Mouse (Mus musculus) lung, postnatal 0 days (tissue): ENCODE results near the gene Zbtb17. TPM values are rescaled to one million over a fixed set of nuclear protein-coding genes. Genes with fewer than 3 reads are reported as not detected.

Experiments used
- ATAC-seq: fragments of 200-750 bp; cut with Nextera tagmentation; 2 replicates; pipeline ENCODE4 v1.8.0; 2017; ENCODE audit warnings: moderate library complexity
- DNase-seq: peaks from one replicate; pipeline ENCODE4 v3.0.0-alpha.2; 2016; ENCODE audit warnings: low spot score
- H3K27ac ChIP-seq: fragments of 300-500 bp; sonication (generic); 2 replicates; pipeline ENCODE4 v1.5.1; 2014; ENCODE audit warnings: antibody characterized with exemption, mild to moderate bottlenecking, low read length, mixed read lengths
- H3K27me3 ChIP-seq: fragments of 300-500 bp; sonication (generic); replicated peaks from 2 replicates; pipeline ENCODE4 v1.6.1; 2014; ENCODE audit warnings: low read length, mixed read lengths; ENCODE audit not compliant: insufficient read depth
- H3K36me3 ChIP-seq: fragments of 300-500 bp; sonication (generic); 2 replicates; pipeline ENCODE4 v1.6.1; 2014; ENCODE audit warnings: low read length, mixed read lengths; ENCODE audit not compliant: insufficient read depth
- H3K4me1 ChIP-seq: fragments of 300-500 bp; sonication (generic); 2 replicates; pipeline ENCODE4 v1.6.1; 2014; ENCODE audit warnings: antibody characterized with exemption, low read depth, low read length, mixed read lengths; ENCODE audit not compliant: insufficient read depth
- H3K4me2 ChIP-seq: fragments of 300-500 bp; sonication (generic); replicated peaks from 2 replicates; pipeline ENCODE4 v1.6.1; 2014; ENCODE audit warnings: low read depth, mild to moderate bottlenecking, low read length, moderate library complexity, mixed read lengths
- H3K4me3 ChIP-seq: fragments of 300-500 bp; sonication (generic); 2 replicates; pipeline ENCODE4 v1.5.1; 2014; ENCODE audit warnings: low read depth, low read length
- H3K9ac ChIP-seq: fragments of 300-500 bp; sonication (generic); replicated peaks from 2 replicates; pipeline ENCODE4 v1.6.1; 2014; ENCODE audit warnings: low read depth, mild to moderate bottlenecking
- H3K9me3 ChIP-seq: fragments of 300-500 bp; sonication (generic); 2 replicates; pipeline ENCODE4 v1.6.1; 2016; ENCODE audit warnings: low read length, mixed read lengths
- CTCF ChIP-seq: IDR thresholded peaks from 2 replicates; pipeline ENCODE4 v1.5.1; 2016; ENCODE audit warnings: antibody characterized with exemption, mild to moderate bottlenecking
- EP300 ChIP-seq: IDR thresholded peaks from 2 replicates; pipeline ENCODE4 v1.6.1; 2016; ENCODE audit warnings: antibody characterized with exemption, mild to moderate bottlenecking, control low read depth
- WGBS: fragments of 180-500 bp; shearing (Covaris S2); extraction: QIAGEN DNeasy Blood & Tissue Kit; methylation state at CpG from one replicate; pipeline ENCODE4 v1.1.7; 2014; 5-methylcytosine and 5-hydroxymethylcytosine counted together
- polyA plus RNA-seq: library from polyadenylated mRNA; unstranded; fragments of >200 nt; fragmentation: Nextera tagmentation; extraction: Ambion mirVana; gene quantifications from 2 replicates; pipeline ENCODE4 v1.2.1, GENCODE M21; 2015

The Zbtb17 gene
- polyA plus RNA-seq, 1 experiment from 2014 or later, result 14.1 TPM

- Histone ChIP-seq H3K4me1 (no peaks in the 10 kb centered on the region), H3K4me3 (no peak overlapping the region), H3K9ac (no peak overlapping the region), H3K36me3 (peaks cover 36% of the 10 kb centered on the region), H3K4me2 (no peak overlapping the region), H3K27me3 (no peaks in the 10 kb centered on the region), H3K27ac (no peak overlapping the region), H3K9me3 (no peaks in the 10 kb centered on the region)
- WGBS, result 86% methylated on average over 6 of the region's 6 CpGs
- TF ChIP-seq EP300 (no peak), CTCF (no peak)
- ATAC-seq, result no peak
- no peak for DNase-seq
Measured at GRCm38 (mm10) chr4:141467581-141467927, 23.1 kb downstream of the Zbtb17 start.

GRCm38 (mm10) chr4:141468576-141468975, 24.1 kb downstream of the Zbtb17 start:
- no peaks in the 10 kb centered on the region for H3K4me1 ChIP-seq
- no peak overlapping the region for H3K4me3 ChIP-seq
- no peaks in the 10 kb centered on the region for H3K27me3 ChIP-seq
- WGBS, result 41% methylated on average over 10 of the region's 10 CpGs
- no peak for DNase-seq
- no peak overlapping the region for H3K27ac ChIP-seq
- H3K9ac ChIP-seq, result no peak overlapping the region
- H3K4me2 ChIP-seq, result no peak overlapping the region
- H3K36me3 ChIP-seq, result peaks cover 44% of the 10 kb centered on the region
- TF ChIP-seq CTCF, result no peak
- TF ChIP-seq EP300, result no peak
- no peak for ATAC-seq
- H3K9me3 ChIP-seq, result no peaks in the 10 kb centered on the region

- peaks cover 41% of the 10 kb centered on the region for H3K36me3 ChIP-seq
Measured at GRCm38 (mm10) chr4:141469343-141469742, 24.9 kb downstream of the Zbtb17 start.

GRCm38 (mm10) chr4:141471491-141471890, 27.0 kb downstream of the Zbtb17 start:
- ATAC-seq, result no peak
- Histone ChIP-seq H3K27me3 (no peaks in the 10 kb centered on the region), H3K27ac (no peak overlapping the region), H3K4me1 (no peaks in the 10 kb centered on the region), H3K36me3 (peaks cover 47% of the 10 kb centered on the region), H3K4me2 (no peak overlapping the region), H3K9ac (no peak overlapping the region), H3K9me3 (no peaks in the 10 kb centered on the region), H3K4me3 (no peak overlapping the region)
- DNase-seq, result no peak
- no peak; the same call in 1 of the 2 replicates for TF ChIP-seq CTCF
- no peak for TF ChIP-seq EP300
- 98% methylated on average over 16 of the region's 16 CpGs for WGBS

More at GRCm38 (mm10) chr4:141469343-141469742, 24.9 kb downstream of the Zbtb17 start:
- no peak for DNase-seq
- no peaks in the 10 kb centered on the region for H3K9me3 ChIP-seq
- H3K27me3 ChIP-seq, result no peaks in the 10 kb centered on the region
- H3K4me2 ChIP-seq, result no peak overlapping the region
- no peak for ATAC-seq
- WGBS, result 86% methylated on average over 9 of the region's 9 CpGs
- TF ChIP-seq CTCF (no peak), EP300 (no peak)
- no peak overlapping the region for H3K27ac ChIP-seq
- H3K9ac ChIP-seq, result no peak overlapping the region
- H3K4me1 ChIP-seq, result no peaks in the 10 kb centered on the region
- no peak overlapping the region for H3K4me3 ChIP-seq

- no peak for DNase-seq
- H3K9me3 ChIP-seq, result no peaks in the 10 kb centered on the region
- no peak overlapping the region for H3K4me3 ChIP-seq
- TF ChIP-seq EP300 (no peak), CTCF (no peak)
- H3K4me2 ChIP-seq, result no peak overlapping the region
- H3K27me3 ChIP-seq, result no peaks in the 10 kb centered on the region
- no peak overlapping the region for H3K27ac ChIP-seq
- no peak overlapping the region for H3K9ac ChIP-seq
- H3K36me3 ChIP-seq, result peaks cover 58% of the 10 kb centered on the region
- no peak for ATAC-seq
- 78% methylated on average over 32 of the region's 32 CpGs for WGBS
- H3K4me1 ChIP-seq, result no peaks in the 10 kb centered on the region
Measured at GRCm38 (mm10) chr4:141472641-141473321, 28.3 kb downstream of the Zbtb17 start.

GRCm38 (mm10) chr4:141474431-141474830, 30.0 kb downstream of the Zbtb17 start:
- ATAC-seq (peak; percentile 34; the same call in 1 of the 2 replicates), DNase-seq (peak; percentile 17)
- no peaks in the 10 kb centered on the region for H3K4me1 ChIP-seq

More at GRCm38 (mm10) chr4:141474431-141474830, 30.0 kb downstream of the Zbtb17 start:
- WGBS, result 69% methylated on average over 19 of the region's 19 CpGs
- Histone ChIP-seq H3K27ac (no peak overlapping the region), H3K4me3 (no peak overlapping the region), H3K36me3 (peaks cover 70% of the 10 kb centered on the region), H3K9me3 (no peaks in the 10 kb centered on the region), H3K27me3 (no peaks in the 10 kb centered on the region), H3K9ac (no peak overlapping the region), H3K4me2 (no peak overlapping the region)
- TF ChIP-seq EP300 (no peak), CTCF (no peak; the same call in 1 of the 2 replicates)
